Mouse (Mus musculus) hindbrain, postnatal 0 days (tissue): ENCODE data around the gene Mtch2. TPM values are rescaled to one million over a fixed set of nuclear protein-coding genes. Genes with fewer than 3 reads are reported as not detected.

Experiments
- ATAC-seq: fragments of 200-750 bp; cut with Nextera tagmentation; 2 replicates; pipeline ENCODE4 v1.8.0; 2017; ENCODE audit warnings: mild to moderate bottlenecking, moderate TSS enrichment, moderate library complexity
- DNase-seq: peaks from one replicate; pipeline ENCODE4 v3.0.0-alpha.2; 2015; ENCODE audit warnings: low spot score
- H3K27ac ChIP-seq: fragments of 300-500 bp; sonication (generic); 2 replicates; pipeline ENCODE4 v1.5.1; 2014; ENCODE audit warnings: mild to moderate bottlenecking
- H3K27me3 ChIP-seq: fragments of 300-500 bp; sonication (generic); 2 replicates; pipeline ENCODE4 v1.6.1; 2014; ENCODE audit warnings: low read length, mixed read lengths; ENCODE audit not compliant: insufficient read depth
- H3K36me3 ChIP-seq: fragments of 300-500 bp; sonication (generic); 2 replicates; pipeline ENCODE4 v1.6.1; 2014; ENCODE audit warnings: low read length, mixed read lengths; ENCODE audit not compliant: insufficient read depth
- H3K4me1 ChIP-seq: fragments of 300-500 bp; sonication (generic); 2 replicates; pipeline ENCODE4 v1.6.1; 2014; ENCODE audit warnings: antibody characterized with exemption, low read length, mixed read lengths; ENCODE audit not compliant: insufficient read depth
- H3K4me2 ChIP-seq: fragments of 300-500 bp; sonication (generic); 2 replicates; pipeline ENCODE4 v1.6.1; 2014; ENCODE audit warnings: low read depth, mild to moderate bottlenecking, low read length, moderate library complexity, mixed read lengths
- H3K4me3 ChIP-seq: fragments of 300-500 bp; sonication (generic); 2 replicates; pipeline ENCODE4 v1.5.1; 2014; ENCODE audit warnings: low read length
- H3K9ac ChIP-seq: fragments of 300-500 bp; sonication (generic); replicated peaks from 2 replicates; pipeline ENCODE4 v1.6.1; 2014; ENCODE audit warnings: mild to moderate bottlenecking, low read length, moderate library complexity, mixed read lengths
- H3K9me3 ChIP-seq: fragments of 300-500 bp; sonication (generic); 2 replicates; pipeline ENCODE4 v1.6.1; 2016; ENCODE audit warnings: low read length, mixed read lengths
- CTCF ChIP-seq: IDR thresholded peaks from 2 replicates; pipeline ENCODE4 v1.5.1; 2016; ENCODE audit warnings: antibody characterized with exemption, control low read depth, low read depth
- WGBS: fragments of 180-500 bp; shearing (Covaris S2); extraction: QIAGEN DNeasy Blood & Tissue Kit; methylation state at CpG from one replicate; pipeline ENCODE4 v1.1.7; 2014; 5-methylcytosine and 5-hydroxymethylcytosine counted together
- polyA plus RNA-seq: library from polyadenylated mRNA; unstranded; fragments of >200 nt; fragmentation: Nextera tagmentation; extraction: Ambion mirVana; gene quantifications from 2 replicates; pipeline ENCODE4 v1.2.1, GENCODE M21; 2015
- total RNA-seq: library from RNA; depleted of rRNA; stranded (reverse); fragments of >200 nt; gene quantifications from 2 replicates; pipeline ENCODE4 v1.2.3, GENCODE M21; 2014; rRNA removed

The Mtch2 gene
- 111 and 126 TPM in 2 replicates for total RNA-seq
- 202 and 214 TPM in 2 replicates for polyA plus RNA-seq

- peak within 1 kb of the TSS; percentile 97 for H3K27ac ChIP-seq
- DNase-seq (peak; percentile 99), ATAC-seq (peak; percentile 97)
- under 1% methylated on average over 60 of the region's 67 CpGs for WGBS
- H3K4me1 ChIP-seq: 0 out of 2 replicates have a peak, but pooled peaks cover 4% of the 10 kb centered on the region
- no peaks in the 10 kb centered on the region for H3K27me3 ChIP-seq
- no peaks in the 10 kb centered on the region for H3K9me3 ChIP-seq
- peaks cover 14% of the 10 kb centered on the region; the same call in 1 of the 2 replicates for H3K36me3 ChIP-seq
- H3K9ac ChIP-seq: peak within 1 kb of the TSS; percentile 93
- H3K4me2 ChIP-seq: peak within 1 kb of the TSS; percentile 60
- H3K4me3 ChIP-seq: peak within 1 kb of the TSS; percentile 83
- no peak for TF ChIP-seq CTCF
Measured at GRCm38 (mm10) chr2:90846955-90847680, at the start of gene Mtch2. Gene Mtch2 (plus strand): TSS chr2:90847155.

GRCm38 (mm10) chr2:90808241-90809126, 38.5 kb upstream of the Mtch2 start:
- no peak overlapping the region for H3K4me2 ChIP-seq
- no peaks in the 10 kb centered on the region for H3K9me3 ChIP-seq
- ATAC-seq (no peak), DNase-seq (no peak)
- 82% methylated on average over 6 of the region's 6 CpGs for WGBS
- H3K4me3 ChIP-seq: no peak overlapping the region
- no peak overlapping the region for H3K9ac ChIP-seq
- H3K4me1 ChIP-seq: no peaks in the 10 kb centered on the region
- H3K36me3 ChIP-seq: no peaks in the 10 kb centered on the region
- no peak overlapping the region for H3K27ac ChIP-seq
- TF ChIP-seq CTCF: no peak
- no peaks in the 10 kb centered on the region for H3K27me3 ChIP-seq

GRCm38 (mm10) chr2:90810751-90811150, 36.2 kb upstream of the Mtch2 start:
- Histone ChIP-seq H3K4me1 (no peaks in the 10 kb centered on the region), H3K9ac (no peak overlapping the region), H3K4me2 (no peak overlapping the region), H3K27me3 (no peaks in the 10 kb centered on the region), H3K4me3 (no peak overlapping the region), H3K27ac (no peak overlapping the region), H3K9me3 (no peaks in the 10 kb centered on the region), H3K36me3 (no peaks in the 10 kb centered on the region)
- WGBS: 88% methylated on average over 8 of the region's 8 CpGs
- DNase-seq (no peak), ATAC-seq (no peak)
- no peak for TF ChIP-seq CTCF

- no peak for ATAC-seq
- TF ChIP-seq CTCF: no peak
- no peak for DNase-seq
- Histone ChIP-seq H3K4me3 (no peak overlapping the region), H3K4me1 (no peaks in the 10 kb centered on the region), H3K27ac (no peak overlapping the region), H3K9ac (no peak overlapping the region), H3K27me3 (no peaks in the 10 kb centered on the region), H3K9me3 (no peaks in the 10 kb centered on the region), H3K36me3 (no peaks in the 10 kb centered on the region), H3K4me2 (no peak overlapping the region)
- 84% methylated on average over 2 of the region's 2 CpGs for WGBS
Measured at GRCm38 (mm10) chr2:90815266-90815665, 31.7 kb upstream of the Mtch2 start.

GRCm38 (mm10) chr2:90816144-90816543, 30.8 kb upstream of the Mtch2 start:
- DNase-seq: no peak
- 85% methylated on average over 4 of the region's 4 CpGs for WGBS
- Histone ChIP-seq H3K9ac (no peak overlapping the region), H3K4me1 (no peaks in the 10 kb centered on the region), H3K36me3 (no peaks in the 10 kb centered on the region), H3K27me3 (no peaks in the 10 kb centered on the region), H3K4me3 (no peak overlapping the region), H3K4me2 (no peak overlapping the region), H3K9me3 (no peaks in the 10 kb centered on the region), H3K27ac (no peak overlapping the region)
- no peak for TF ChIP-seq CTCF
- no peak for ATAC-seq

- H3K4me2 ChIP-seq: no peak overlapping the region
- WGBS: 84% methylated on average over 3 of the region's 3 CpGs
- H3K9me3 ChIP-seq: no peaks in the 10 kb centered on the region
- no peak for TF ChIP-seq CTCF
- ATAC-seq (no peak), DNase-seq (no peak)
- no peak overlapping the region for H3K27ac ChIP-seq
- no peaks in the 10 kb centered on the region for H3K36me3 ChIP-seq
- no peak overlapping the region for H3K9ac ChIP-seq
- no peaks in the 10 kb centered on the region for H3K4me1 ChIP-seq
- H3K4me3 ChIP-seq: no peak overlapping the region
- no peaks in the 10 kb centered on the region for H3K27me3 ChIP-seq
Measured at GRCm38 (mm10) chr2:90818710-90819109, 28.2 kb upstream of the Mtch2 start.
